ENCODE assay signal across 8 mouse cellular contexts in genomic region chr15:89150041-89150390, GRCm38 (mm10). TPM values are rescaled to one million over a fixed set of nuclear protein-coding genes. Genes with fewer than 3 reads are reported as not detected.
A peak's percentile ranks its signal among the peaks of the same experiment; 100 is the strongest.
DNase-seq lines count a peak whose midpoint lies in the region; ATAC-seq and TF ChIP-seq lines count a peak whose summit lies in the region.

No protein-coding gene starts in this region.

- H3K27ac ChIP-seq in kidney, adult 2 months (ENCODE audit: insufficient read depth, low read depth, low read length) = peak overlapping the region; percentile 31
- H3K27ac ChIP-seq in cortical plate, adult 2 months (ENCODE audit: insufficient read depth, low read length) = no peak overlapping the region
- H3K27ac ChIP-seq in hindbrain, embryonic 13.5 days = peak overlapping the region; percentile 94
- peak overlapping the region; percentile 47; the same call in 1 of the 2 replicates for H3K27ac ChIP-seq in lung, embryonic 15.5 days
- no peak overlapping the region for H3K27ac ChIP-seq in stomach, embryonic 16.5 days (ENCODE audit: low read length)

- no peaks in the 10 kb centered on the region for H3K27me3 ChIP-seq in kidney, adult 2 months (replicated peaks; ENCODE audit: control insufficient read depth, insufficient read depth, low read length)
- H3K27me3 ChIP-seq in hindbrain, embryonic 13.5 days = peaks cover 3% of the 10 kb centered on the region; the same call in 1 of the 2 replicates
- peaks cover 51% of the 10 kb centered on the region for H3K27me3 ChIP-seq in lung, embryonic 15.5 days
- peaks cover 26% of the 10 kb centered on the region for H3K27me3 ChIP-seq in stomach, embryonic 16.5 days (ENCODE audit: control insufficient read depth, insufficient read depth, low read length)

- peak overlapping the region; percentile 70; the same call in 1 of the 2 replicates for H3K4me3 ChIP-seq in kidney, adult 2 months (ENCODE audit: insufficient read depth, low read depth, low read length)
- peak overlapping the region; percentile 80; the same call in 1 of the 2 replicates for H3K4me3 ChIP-seq in cortical plate, adult 2 months (ENCODE audit: insufficient read depth, low read length)
- peak overlapping the region; percentile 75 for H3K4me3 ChIP-seq in hindbrain, embryonic 13.5 days
- peak overlapping the region; percentile 74 for H3K4me3 ChIP-seq in lung, embryonic 15.5 days
- peak overlapping the region; percentile 67 for H3K4me3 ChIP-seq in stomach, embryonic 16.5 days (replicated peaks; ENCODE audit: low read length)

- peak overlapping the region; percentile 75 for H3K4me2 ChIP-seq in hindbrain, embryonic 13.5 days
- peak overlapping the region; percentile 98 for H3K4me2 ChIP-seq in lung, embryonic 15.5 days
- peak overlapping the region; percentile 93 for H3K4me2 ChIP-seq in stomach, embryonic 16.5 days (ENCODE audit: low read depth, low read length)

- DNase-seq in kidney, adult 2 months = no peak
- DNase-seq in kidney, adult 11 months = no peak
- no peak for DNase-seq in gastrocnemius, postnatal 25 days
- DNase-seq in left cerebral cortex, adult 8-10 months (ENCODE audit: low spot score in 2 of 2) = no peak

- no peaks in the 10 kb centered on the region for H3K9me3 ChIP-seq in hindbrain, embryonic 13.5 days
- no peaks in the 10 kb centered on the region for H3K9me3 ChIP-seq in lung, embryonic 15.5 days
- H3K9me3 ChIP-seq in stomach, embryonic 16.5 days (replicated peaks; ENCODE audit: control insufficient read depth, low read length) = no peaks in the 10 kb centered on the region

- 12% methylated on average over 13 of the region's 13 CpGs for WGBS in kidney, adult 2 months
- WGBS in hindbrain, embryonic 13.5 days = 3% methylated on average over 13 of the region's 13 CpGs
- WGBS in lung, embryonic 15.5 days = 2% methylated on average over 13 of the region's 13 CpGs
- 4% methylated on average over 13 of the region's 13 CpGs for WGBS in stomach, embryonic 16.5 days

- no peak for TF ChIP-seq CTCF in kidney, adult 2 months (conservative IDR thresholded peaks at IDR 0.05; ENCODE audit: insufficient read depth, insufficient read length, low read depth, low read length)
- no peak for TF ChIP-seq CTCF in cortical plate, adult 2 months (IDR thresholded peaks at IDR 0.05; ENCODE audit: extremely low read depth, insufficient read depth, low read length)

- peak overlapping the region; percentile 93 for H3K9ac ChIP-seq in hindbrain, embryonic 13.5 days
- no peak overlapping the region for H3K9ac ChIP-seq in lung, embryonic 15.5 days
- peak overlapping the region; percentile 42; the same call in 1 of the 2 replicates for H3K9ac ChIP-seq in stomach, embryonic 16.5 days (ENCODE audit: low read length)

- TF ChIP-seq POLR2A in kidney, adult 2 months (IDR thresholded peaks at IDR 0.05; ENCODE audit: low read depth, low read length) = no peak
- TF ChIP-seq POLR2A in cortical plate, adult 2 months (IDR thresholded peaks at IDR 0.05; ENCODE audit: extremely low read depth, insufficient read depth, low read length) = no peak

- peaks cover 10% of the 10 kb centered on the region; the same call in 1 of the 2 replicates for H3K4me1 ChIP-seq in kidney, adult 2 months (ENCODE audit: control insufficient read depth, insufficient read depth, low read length)
- H3K4me1 ChIP-seq in cortical plate, adult 2 months (ENCODE audit: control insufficient read depth, insufficient read depth, low read length) = peaks cover 3% of the 10 kb centered on the region
- peaks cover 56% of the 10 kb centered on the region for H3K4me1 ChIP-seq in hindbrain, embryonic 13.5 days (replicated peaks)
- peaks cover 42% of the 10 kb centered on the region for H3K4me1 ChIP-seq in lung, embryonic 15.5 days
- peaks cover 17% of the 10 kb centered on the region for H3K4me1 ChIP-seq in stomach, embryonic 16.5 days (ENCODE audit: control insufficient read depth, insufficient read depth, low read length)

- no peaks in the 10 kb centered on the region for H3K36me3 ChIP-seq in kidney, adult 2 months (ENCODE audit: control insufficient read depth, insufficient read depth, low read length)
- H3K36me3 ChIP-seq in hindbrain, embryonic 13.5 days = peaks cover 28% of the 10 kb centered on the region
- H3K36me3 ChIP-seq in lung, embryonic 15.5 days = peaks cover 17% of the 10 kb centered on the region
- peaks cover 5% of the 10 kb centered on the region; the same call in 1 of the 2 replicates for H3K36me3 ChIP-seq in stomach, embryonic 16.5 days (ENCODE audit: control insufficient read depth, insufficient read depth, low read length)

- ATAC-seq in hindbrain, embryonic 13.5 days (ENCODE audit: low FRiP score) = 0 out of 2 replicates have a peak, but pooled peaks have one; percentile 8
- 0 out of 2 replicates have a peak, but pooled peaks have one; percentile 21 for ATAC-seq in lung, embryonic 15.5 days (ENCODE audit: borderline replicate concordance, extremely low read depth, low FRiP score, low TSS enrichment)
- ATAC-seq in stomach, embryonic 16.5 days (ENCODE audit: insufficient read depth, low FRiP score) = 0 out of 2 replicates have a peak, but pooled peaks have one; percentile 8

RNA-seq across cellular contexts. Expression of gene Mapk11, which starts 0.6 kb away (rescaled TPM):
- 6.0 and 7.9 TPM in 2 replicates for polyA plus RNA-seq in kidney, adult 2 months (2012; rRNA removed)
- 91.5 and 93.7 TPM in 2 replicates for polyA plus RNA-seq in cortical plate, adult 2 months (2012; rRNA removed)
- polyA plus RNA-seq in hindbrain, embryonic 13.5 days (2015; fragmentation: Nextera tagmentation; extraction: Ambion mirVana) = 36.1 and 36.5 TPM in 2 replicates
- polyA plus RNA-seq in lung, embryonic 15.5 days (2015; fragmentation: Nextera tagmentation; extraction: Ambion mirVana) = 10.0 and 12.6 TPM in 2 replicates
- polyA plus RNA-seq in stomach, embryonic 16.5 days (2015; fragmentation: Nextera tagmentation; extraction: Ambion mirVana) = 5.1 and 6.0 TPM in 2 replicates
- 1 to 10 TPM in 1 of 2 experiments, under 1 TPM in 1; 0.67 to 2.1 TPM for total RNA-seq in gastrocnemius, postnatal 25 days (2021)
- 10 to 100 TPM; 35.8 to 40.9 (median 39.4) TPM for total RNA-seq in left cerebral cortex, adult 8-10 months (2022)

RNA-seq across cellular contexts. Expression of gene Mapk12, which starts 9.5 kb away (rescaled TPM):
- 12.7 and 13.9 TPM in 2 replicates for polyA plus RNA-seq in kidney, adult 2 months (2012; rRNA removed)
- 21.0 and 22.3 TPM in 2 replicates for polyA plus RNA-seq in cortical plate, adult 2 months (2012; rRNA removed)
- 5.9 and 7.1 TPM in 2 replicates for polyA plus RNA-seq in hindbrain, embryonic 13.5 days (2015; fragmentation: Nextera tagmentation; extraction: Ambion mirVana)
- 12.5 and 13.4 TPM in 2 replicates for polyA plus RNA-seq in lung, embryonic 15.5 days (2015; fragmentation: Nextera tagmentation; extraction: Ambion mirVana)
- polyA plus RNA-seq in stomach, embryonic 16.5 days (2015; fragmentation: Nextera tagmentation; extraction: Ambion mirVana) = 3.6 and 6.0 TPM in 2 replicates
- 100 to 1,000 TPM; 140 to 157 TPM for total RNA-seq in gastrocnemius, postnatal 25 days (2021)
- 10 to 100 TPM in 2 of 4 experiments, 1 to 10 TPM in 2; 9.5 to 10.6 (median 10.1) TPM for total RNA-seq in left cerebral cortex, adult 8-10 months (2022)

RNA-seq across cellular contexts. Expression of gene Hdac10, which starts 21.5 kb away (rescaled TPM):
- polyA plus RNA-seq in kidney, adult 2 months (2012; rRNA removed) = 26.5 and 27.7 TPM in 2 replicates
- 31.3 and 36.0 TPM in 2 replicates for polyA plus RNA-seq in cortical plate, adult 2 months (2012; rRNA removed)
- 24.3 and 24.5 TPM in 2 replicates for polyA plus RNA-seq in hindbrain, embryonic 13.5 days (2015; fragmentation: Nextera tagmentation; extraction: Ambion mirVana)
- 21.7 and 24.3 TPM in 2 replicates for polyA plus RNA-seq in lung, embryonic 15.5 days (2015; fragmentation: Nextera tagmentation; extraction: Ambion mirVana)
- 23.7 and 26.0 TPM in 2 replicates for polyA plus RNA-seq in stomach, embryonic 16.5 days (2015; fragmentation: Nextera tagmentation; extraction: Ambion mirVana)
- total RNA-seq in gastrocnemius, postnatal 25 days (2021) = 1 to 10 TPM; 5.3 to 6.5 TPM
- total RNA-seq in left cerebral cortex, adult 8-10 months (2022) = 10 to 100 TPM; 12.5 to 17.1 (median 14.2) TPM

RNA-seq across cellular contexts. Expression of gene Tubgcp6, which starts 27.1 kb away (rescaled TPM):
- polyA plus RNA-seq in kidney, adult 2 months (2012; rRNA removed) = 17.2 and 24.4 TPM in 2 replicates
- polyA plus RNA-seq in cortical plate, adult 2 months (2012; rRNA removed) = 31.8 and 34.1 TPM in 2 replicates
- polyA plus RNA-seq in hindbrain, embryonic 13.5 days (2015; fragmentation: Nextera tagmentation; extraction: Ambion mirVana) = 17.5 and 18.9 TPM in 2 replicates
- 14.5 and 15.4 TPM in 2 replicates for polyA plus RNA-seq in lung, embryonic 15.5 days (2015; fragmentation: Nextera tagmentation; extraction: Ambion mirVana)
- polyA plus RNA-seq in stomach, embryonic 16.5 days (2015; fragmentation: Nextera tagmentation; extraction: Ambion mirVana) = 13.2 and 13.5 TPM in 2 replicates
- 1 to 10 TPM; 6.5 to 8.4 TPM for total RNA-seq in gastrocnemius, postnatal 25 days (2021)
- total RNA-seq in left cerebral cortex, adult 8-10 months (2022) = 10 to 100 TPM; 27.2 to 30.8 (median 28.6) TPM

RNA-seq across cellular contexts. Expression of gene Plxnb2, which starts 30.6 kb away (rescaled TPM):
- polyA plus RNA-seq in kidney, adult 2 months (2012; rRNA removed) = 288 and 297 TPM in 2 replicates
- 51.0 and 52.9 TPM in 2 replicates for polyA plus RNA-seq in cortical plate, adult 2 months (2012; rRNA removed)
- 99.2 and 104 TPM in 2 replicates for polyA plus RNA-seq in hindbrain, embryonic 13.5 days (2015; fragmentation: Nextera tagmentation; extraction: Ambion mirVana)
- polyA plus RNA-seq in lung, embryonic 15.5 days (2015; fragmentation: Nextera tagmentation; extraction: Ambion mirVana) = 123 and 128 TPM in 2 replicates
- 153 and 178 TPM in 2 replicates for polyA plus RNA-seq in stomach, embryonic 16.5 days (2015; fragmentation: Nextera tagmentation; extraction: Ambion mirVana)
- 10 to 100 TPM in 1 of 2 experiments, 1 to 10 TPM in 1; 8.5 to 11.9 TPM for total RNA-seq in gastrocnemius, postnatal 25 days (2021)
- total RNA-seq in left cerebral cortex, adult 8-10 months (2022) = 10 to 100 TPM; 42.6 to 60.9 (median 54.8) TPM

Comparison
In these comparisons a context has a peak if more than half of its experiments do, and no peak if none do; other contexts are left out.
1. H3K27ac ChIP-seq: peak in kidney, adult 2 months (single experiment), hindbrain, embryonic 13.5 days (single experiment) and lung, embryonic 15.5 days (single experiment); none in cortical plate, adult 2 months (single experiment) and stomach, embryonic 16.5 days (single experiment).
2. Peak in every context shown above with its lines, with median percentiles within 50 percentile points of each other: H3K4me3 ChIP-seq, ATAC-seq and H3K4me2 ChIP-seq.